Mouse (Mus musculus) layer of hippocampus, adult 18-20 months (tissue): ENCODE results near the gene Sp3. TPM values are rescaled to one million over a fixed set of nuclear protein-coding genes. Genes with fewer than 3 reads are reported as not detected.
"Not testable (repeated sequence)": the region's sequence is repeated elsewhere in the genome, so short reads cannot be mapped to it uniquely, and the experiment has no call there.

Experiments used
- DNase-seq, 2 experiments: peaks; one replicate each; pipeline ENCODE4 v3.0.0; 2022; ENCODE audit warnings: low spot score in 2 of 2
- total RNA-seq, 2 experiments: library from RNA; stranded (reverse); gene quantifications; 2 replicates each; pipeline ENCODE4 v1.2.3; 2021

The Sp3 gene
- total RNA-seq, 2 experiments from 2014 or later = 64.6 to 65.5 TPM

GRCm38 (mm10) chr2:72994165-72994564 is 13.9 kb upstream of the Sp3 start:
- DNase-seq = no peak

- no peak for DNase-seq
Measured at GRCm38 (mm10) chr2:72992497-72992896, 12.3 kb upstream of the Sp3 start.

- not testable (repeated sequence) for DNase-seq
Measured at GRCm38 (mm10) chr2:72988945-72989344, 8.7 kb upstream of the Sp3 start.

DNA sequence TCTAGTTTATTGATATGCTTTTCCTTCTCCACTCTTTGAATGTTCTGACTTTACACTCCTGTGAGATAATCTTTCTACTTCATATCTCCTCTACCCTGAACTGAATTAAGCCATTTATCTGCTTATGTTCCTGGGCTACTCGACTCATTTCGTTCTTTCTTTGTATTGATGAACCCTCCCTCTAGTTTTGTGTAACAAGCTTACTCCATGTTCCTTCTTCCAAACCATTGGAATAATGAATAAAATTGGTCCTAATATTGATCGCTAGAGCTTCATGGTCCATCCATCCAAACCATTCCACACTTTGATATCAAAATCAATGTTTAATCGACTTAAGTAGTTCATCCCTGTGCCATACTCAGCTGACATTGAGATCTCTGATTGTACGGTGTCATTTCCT is 6.4 kb upstream of the Sp3 start, which contains the start of gene Gm11084:
Gm11084 (minus strand) TSS at position 101 of the 400 bp plus-strand sequence.
- no peak for DNase-seq

DNA sequence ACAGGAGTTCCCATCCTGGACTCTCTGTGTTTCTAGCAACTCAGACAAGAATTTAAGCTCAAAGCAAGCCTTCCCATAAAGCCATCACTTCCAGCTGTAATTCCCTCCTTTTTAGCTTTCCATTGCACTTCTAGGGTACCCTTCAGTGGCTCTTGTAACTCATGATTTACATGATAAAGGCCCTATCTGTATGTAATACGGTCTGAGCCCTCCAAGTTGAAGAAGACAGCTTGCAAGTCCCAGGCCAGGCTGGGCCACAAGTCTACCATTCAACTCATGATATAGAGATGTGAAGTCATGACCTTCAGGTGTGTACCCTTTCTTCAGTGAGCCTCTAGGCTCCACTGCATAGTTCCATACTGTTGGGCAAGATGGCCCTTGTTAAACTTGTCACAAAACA is 5.3 kb upstream of the Sp3 start:
- no peak for DNase-seq

DNA sequence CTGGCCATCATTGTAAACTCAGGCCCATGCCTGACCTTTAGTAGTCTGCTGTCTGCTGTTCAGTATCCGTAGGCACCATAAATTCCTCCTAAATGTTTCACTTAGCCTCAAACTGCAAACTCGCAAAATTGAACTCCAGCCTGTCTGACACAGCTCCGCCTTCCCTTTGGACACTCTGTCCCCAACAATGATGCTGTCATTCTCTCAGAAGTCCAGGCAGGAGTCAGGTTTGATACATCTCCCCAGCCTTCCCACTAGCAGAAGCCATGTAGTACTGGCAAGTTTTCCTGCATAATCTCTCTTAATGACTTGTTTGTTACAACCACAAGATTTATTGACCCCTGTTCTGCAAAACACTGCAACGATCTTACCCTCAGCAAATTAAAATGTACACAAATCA is 4.6 kb upstream of the Sp3 start:
- no peak for DNase-seq

DNA sequence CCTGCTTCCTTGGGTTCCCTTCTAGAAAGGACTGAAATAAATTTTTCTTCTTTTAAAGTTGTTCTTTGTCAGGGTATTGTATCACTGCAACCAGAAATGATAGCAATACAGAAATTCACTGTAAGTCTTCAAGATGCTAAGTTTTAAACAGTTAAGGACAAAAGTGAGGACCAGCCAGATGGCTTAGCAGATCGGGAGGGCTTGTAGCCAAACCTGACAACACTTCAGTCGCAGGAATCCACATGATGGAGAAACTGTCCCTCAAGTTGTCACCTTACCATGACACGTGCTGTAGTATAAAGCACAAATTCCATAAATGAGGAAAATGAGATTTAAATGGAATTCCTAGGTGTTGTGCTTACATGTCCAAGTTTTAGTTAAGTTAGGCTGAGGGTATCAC is 3.0 kb upstream of the Sp3 start:
- DNase-seq = peak in 1 of 2 experiments; percentile 12

DNA sequence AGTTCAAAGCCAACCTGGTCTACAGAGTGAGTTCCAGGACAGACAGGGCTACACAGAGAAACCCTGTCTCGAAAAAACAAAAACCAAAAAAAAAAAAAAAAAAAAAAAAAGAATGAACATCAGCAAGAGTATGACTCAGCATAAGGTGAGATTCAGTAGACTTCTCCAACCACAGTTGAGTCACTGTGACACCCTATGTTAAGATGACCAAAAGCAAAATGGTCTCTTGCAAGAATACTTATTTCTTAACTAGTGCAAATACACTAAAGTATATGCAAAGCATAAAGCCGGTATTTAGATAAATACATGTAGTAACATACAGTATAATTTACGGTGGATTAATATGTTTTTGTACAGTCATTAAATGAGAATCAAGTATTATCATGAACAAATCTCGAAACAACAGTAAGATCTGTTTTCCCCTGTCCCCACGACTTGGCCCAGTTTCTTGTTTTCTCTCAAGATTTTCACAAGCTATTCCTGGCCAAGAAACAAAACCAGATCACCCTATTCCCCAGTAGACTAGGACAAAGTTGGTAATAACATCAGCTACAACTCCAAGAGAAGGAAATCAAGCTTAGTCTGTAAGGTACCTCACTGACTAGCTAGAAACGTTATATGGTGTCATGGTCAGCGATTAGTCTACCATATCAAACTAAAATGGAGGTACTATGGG is 2.0 kb upstream of the Sp3 start:
- DNase-seq = no peak

GRCm38 (mm10) chr2:72981441-72982109 is 1.3 kb upstream of the Sp3 start:
- no peak for DNase-seq

DNA sequence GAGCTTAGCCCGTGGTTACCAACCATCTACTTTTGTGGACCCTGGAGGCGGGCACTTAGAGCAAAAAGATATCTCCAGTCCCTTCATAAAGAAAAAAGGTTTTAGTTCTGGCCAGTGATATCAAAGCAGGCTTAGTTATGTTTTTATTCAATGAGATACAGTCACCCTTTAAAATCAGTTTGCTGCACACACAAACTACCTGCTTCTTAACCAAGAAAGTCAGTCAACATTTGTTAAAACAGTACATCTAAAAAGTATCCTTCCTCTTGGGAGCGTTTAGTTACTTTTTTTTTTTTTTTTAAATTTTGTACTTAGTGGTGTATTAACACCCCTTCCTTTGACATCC is 802 bp upstream of the Sp3 start:
- no peak for DNase-seq

- peak; percentile 72 to 84 for DNase-seq
Measured at GRCm38 (mm10) chr2:72979659-72980071, 581 bp downstream of the Sp3 start.

- DNase-seq = peak; percentile 78 to 84
Measured at GRCm38 (mm10) chr2:72978901-72979658, 1.2 kb downstream of the Sp3 start.

DNA sequence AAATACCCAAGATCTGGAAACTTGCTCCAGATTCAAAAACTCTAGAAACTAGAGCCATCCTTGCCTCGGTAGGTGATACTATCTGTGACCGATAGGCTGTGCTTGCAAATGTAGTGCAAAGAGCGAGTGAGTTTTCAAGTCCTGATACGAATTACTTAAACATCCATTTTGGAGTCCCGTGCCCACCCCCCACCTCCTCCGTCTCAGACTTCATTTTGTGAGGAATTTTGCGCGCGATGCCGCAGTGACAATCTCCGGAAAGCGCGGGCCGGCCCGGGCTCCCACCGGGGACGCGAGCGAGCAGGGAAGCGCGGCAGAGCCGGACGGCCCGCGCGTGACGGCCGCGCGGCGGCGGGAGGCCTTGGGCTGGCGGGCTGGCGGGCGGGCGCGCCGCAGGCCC is 1.8 kb downstream of the Sp3 start:
- DNase-seq = peak in 1 of 2 experiments; percentile 54

DNA sequence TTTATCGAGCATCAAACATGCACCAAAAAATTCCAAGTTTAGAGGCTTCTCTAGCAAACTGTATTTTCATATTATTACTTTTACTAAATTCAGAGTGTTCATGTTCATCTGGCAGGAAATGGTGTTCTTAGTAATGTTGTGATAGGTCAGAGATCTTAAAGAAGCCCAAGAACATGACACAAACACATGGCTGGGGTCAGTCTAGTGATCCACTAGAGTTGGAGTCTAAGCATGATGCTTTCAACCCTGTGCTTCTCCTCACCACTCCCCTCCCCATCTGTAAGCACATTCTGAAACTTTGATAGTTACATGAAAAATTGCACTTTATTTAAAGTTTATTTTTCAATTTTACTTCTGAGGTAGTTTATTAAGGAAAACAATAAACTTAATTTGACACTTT is 3.0 kb downstream of the Sp3 start:
- no peak for DNase-seq

DNA sequence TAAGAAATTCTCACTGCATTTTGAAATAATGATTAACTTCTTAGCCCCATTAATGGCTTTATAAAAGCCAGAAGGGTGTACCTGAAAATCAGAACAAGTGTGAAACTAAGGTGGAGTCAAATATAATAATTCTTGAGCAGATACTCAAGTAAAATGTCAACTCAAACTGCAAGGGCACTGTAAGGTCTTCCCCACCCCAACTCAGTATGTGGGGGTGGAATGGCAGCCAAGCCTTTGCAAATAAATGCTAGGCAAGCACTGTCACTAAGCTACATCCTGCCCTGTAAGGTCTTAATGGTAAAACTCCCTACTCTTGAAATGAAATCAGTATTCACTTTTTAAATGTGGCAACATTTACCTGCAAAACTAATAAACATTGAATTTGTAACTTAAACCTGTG is 4.2 kb downstream of the Sp3 start:
- no peak for DNase-seq

GRCm38 (mm10) chr2:72970831-72971230 is 9.4 kb downstream of the Sp3 start:
- no peak for DNase-seq

DNA sequence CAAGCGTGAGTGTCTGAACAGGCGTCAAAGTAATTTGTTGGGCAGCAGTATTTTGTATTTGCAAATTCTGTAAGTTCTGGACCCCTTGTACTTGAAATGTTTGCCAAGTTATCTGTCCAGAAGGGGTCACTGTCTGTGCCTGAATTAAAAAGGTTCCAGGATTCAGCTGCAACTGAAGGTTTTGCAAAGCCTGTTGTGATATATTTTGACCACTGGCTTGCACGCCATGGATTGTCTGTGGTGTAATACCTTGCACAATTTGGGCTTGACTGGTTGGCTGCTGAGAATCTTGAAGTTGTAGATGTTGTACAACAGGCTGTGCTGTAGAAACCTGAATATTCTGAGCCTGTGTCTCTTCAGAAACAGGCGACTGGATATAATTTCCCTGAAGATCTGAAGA is 9.9 kb downstream of the Sp3 start:
- no peak for DNase-seq

GRCm38 (mm10) chr2:72968536-72968935 is 11.7 kb downstream of the Sp3 start:
- no peak for DNase-seq

DNA sequence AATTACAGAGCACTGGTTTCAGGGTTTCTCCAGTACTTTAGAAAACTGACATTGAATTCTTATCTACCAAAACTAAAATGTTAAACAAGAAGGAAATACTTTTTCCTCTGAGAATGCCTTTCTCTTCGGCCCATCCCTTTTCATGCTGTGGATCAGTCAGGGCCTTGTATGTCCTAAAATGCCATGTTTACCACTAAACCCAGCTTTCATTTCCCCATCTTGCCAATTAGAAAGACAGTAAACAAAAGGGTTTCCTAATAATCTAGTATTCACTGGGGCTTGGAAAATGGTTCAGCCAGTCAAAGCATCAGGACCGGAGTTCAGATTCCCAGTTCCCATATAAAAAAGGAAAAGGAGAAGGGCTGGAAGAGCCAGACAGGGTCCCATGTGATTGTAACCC is 14.8 kb downstream of the Sp3 start:
- no peak for DNase-seq

- DNase-seq = no peak
Measured at GRCm38 (mm10) chr2:72956415-72956814, 23.8 kb downstream of the Sp3 start.

- no peak for DNase-seq
Measured at GRCm38 (mm10) chr2:72952979-72953378, 27.3 kb downstream of the Sp3 start.

DNA sequence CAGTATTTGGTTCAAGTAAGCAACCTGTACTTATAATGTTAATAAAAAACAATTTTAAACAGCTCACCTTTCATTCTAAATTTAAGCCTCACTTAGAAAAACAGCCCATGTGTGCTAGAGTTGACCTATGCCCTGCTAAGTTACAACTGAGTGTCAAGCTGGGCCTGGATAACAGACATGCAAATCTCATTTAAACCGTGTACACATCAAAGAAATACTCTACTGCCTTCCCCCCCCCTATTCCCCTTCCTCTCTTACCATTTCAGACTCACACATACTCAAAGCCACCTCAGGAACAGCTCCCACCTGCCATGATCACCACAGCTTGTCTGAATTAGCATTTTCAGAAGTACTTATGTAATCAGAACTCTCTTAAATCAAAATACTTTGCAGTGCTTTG is 44.3 kb downstream of the Sp3 start:
- no peak for DNase-seq
